Mouse (Mus musculus): ENCODE results near the gene Masp1. TPM values are rescaled to one million over a fixed set of nuclear protein-coding genes. Genes with fewer than 3 reads are reported as not detected.

Gene Masp1
- total RNA-seq, 2 experiments from 2014 or later: 7.7 to 18.7 TPM

DNA sequence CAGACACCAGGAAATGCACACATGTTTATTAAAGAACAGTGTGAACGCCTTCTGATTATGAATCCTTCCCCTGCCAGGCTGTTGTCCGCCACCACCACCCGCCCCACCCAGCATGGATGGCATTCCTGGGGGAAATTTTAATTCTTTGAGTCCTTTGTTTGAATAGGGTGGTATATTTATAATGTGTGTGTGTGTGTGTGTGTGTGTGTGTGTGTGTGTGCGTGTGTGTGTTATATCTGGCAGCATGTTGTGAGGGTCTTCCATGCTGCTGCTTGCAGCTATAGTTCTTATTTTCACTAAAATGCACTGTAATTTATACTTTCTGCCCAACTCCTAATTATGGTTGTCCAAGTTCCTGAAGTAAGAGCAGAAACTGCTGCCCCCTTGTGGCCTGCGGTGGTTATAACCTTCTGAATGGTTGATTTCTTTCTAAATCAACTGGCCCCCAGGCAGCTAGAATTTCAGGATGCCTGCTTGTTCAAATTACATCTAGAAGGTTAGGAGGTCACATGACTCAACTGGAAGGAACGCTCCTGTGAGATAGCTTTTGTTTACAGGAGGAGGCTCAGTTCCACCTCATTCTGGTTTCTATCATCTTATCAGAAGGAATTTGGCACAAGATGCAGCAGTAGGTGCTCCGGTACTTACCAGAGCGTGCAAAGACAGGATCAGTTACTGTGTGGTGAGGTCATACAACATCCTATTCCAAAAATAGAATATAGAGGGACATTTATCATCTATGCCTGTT, 117.4 kb downstream of the Masp1 start:
- Histone ChIP-seq H3K4me3 (no peak overlapping the region), H3K27ac (no peak overlapping the region)
- DNase-seq: peak; percentile 76
- TF ChIP-seq CTCF (IDR thresholded peaks at IDR 0.05): peak; percentile 85
- intact Hi-C loops (cut with DNase I): loop anchor here (2.0 to 10.0 kb wide), 3 partner anchors 181 to 318 kb away; partner anchors contain the start of gene St6gal1

DNA sequence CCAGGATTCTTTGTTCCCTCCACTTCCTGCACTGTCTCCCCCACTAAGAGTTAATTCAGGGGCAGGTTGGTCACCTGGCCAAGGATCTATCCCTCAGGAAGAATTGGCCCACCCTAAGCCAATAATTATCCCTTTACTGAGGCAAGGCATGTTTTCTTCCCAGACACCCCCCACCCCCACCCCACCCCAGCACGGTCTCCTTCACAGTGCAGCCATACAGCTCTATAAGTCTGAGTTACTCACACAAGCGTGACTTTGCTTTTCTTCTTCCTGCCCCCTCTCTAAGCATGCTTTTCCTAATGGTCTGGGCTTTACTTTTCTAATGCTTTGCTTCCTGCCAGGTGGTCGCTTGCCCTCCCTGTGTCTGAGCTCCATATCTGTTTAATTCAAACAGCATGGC, 118.7 kb downstream of the Masp1 start:
- H3K4me3 ChIP-seq: no peak overlapping the region
- H3K27ac ChIP-seq: no peak overlapping the region
- DNase-seq: no peak
- TF ChIP-seq CTCF (IDR thresholded peaks at IDR 0.05): no peak
- intact Hi-C loops (cut with DNase I): loop anchor here (2.0 to 10.0 kb wide), 3 partner anchors 180 to 317 kb away; partner anchors contain the start of gene St6gal1

DNA sequence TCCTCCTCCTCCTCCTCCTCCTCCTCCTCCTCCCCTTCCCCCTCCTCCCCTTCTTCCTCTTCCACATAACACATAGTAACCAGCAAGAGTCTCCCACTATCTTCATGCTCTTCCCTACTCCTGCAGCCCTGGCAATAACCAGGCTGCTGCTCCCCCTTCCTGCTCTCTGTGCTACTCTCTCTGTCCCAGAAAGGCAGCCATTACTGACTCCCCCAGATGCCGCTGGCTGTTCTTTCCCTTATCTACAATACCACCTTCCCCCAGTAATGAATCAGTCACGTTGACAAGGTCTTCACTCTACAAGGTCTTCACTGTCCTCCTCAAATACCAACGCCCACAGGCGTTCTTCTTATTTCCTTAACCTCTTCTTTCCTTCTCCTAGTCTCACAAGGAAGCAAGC, 119.2 kb downstream of the Masp1 start:
- intact Hi-C loops (cut with DNase I): loop anchor here (5.0 to 10.0 kb wide), 2 partner anchors 179 to 317 kb away; partner anchors contain the start of gene St6gal1
- no peak for DNase-seq
- no peak for TF ChIP-seq CTCF (IDR thresholded peaks at IDR 0.05)
- Histone ChIP-seq H3K4me3 (no peak overlapping the region), H3K27ac (no peak overlapping the region)

Other genes with a start within 250 kb of the Masp1 start
- not detected for gene Rtp1, start 91.7 kb downstream of the Masp1 start, total RNA-seq (2021)
- gene Rtp4, start 524 bp downstream of the Masp1 start, total RNA-seq (2021): 1 to 10 TPM in 1 of 2 experiments, under 1 TPM in 1; 0.79 to 1.8 TPM

Measured in gastrocnemius, adult 2 months (tissue).